Mouse (Mus musculus) heart, adult 2 months (tissue): ENCODE measurements around the gene Spag17.

Experiments
- CTCF ChIP-seq: fragments of 200-600 bp; IDR thresholded peaks from 2 replicates; pipeline ENCODE4 v1.8.1; 2022; ENCODE audit warnings: antibody characterized with exemption, mild to moderate bottlenecking, moderate library complexity
- EP300 ChIP-seq: fragments of 200-500 bp; IDR thresholded peaks from 2 replicates; pipeline ENCODE4 v1.6.1; 2011; ENCODE audit warnings: low read depth, low read length, control low read depth; ENCODE audit not compliant: insufficient read depth
- POLR2A ChIP-seq: fragments of 200-500 bp; IDR thresholded peaks from 2 replicates; pipeline ENCODE4 v1.6.1; 2011; ENCODE audit warnings: mild to moderate bottlenecking, low read depth, low read length, control low read depth; ENCODE audit not compliant: insufficient read depth

DNA sequence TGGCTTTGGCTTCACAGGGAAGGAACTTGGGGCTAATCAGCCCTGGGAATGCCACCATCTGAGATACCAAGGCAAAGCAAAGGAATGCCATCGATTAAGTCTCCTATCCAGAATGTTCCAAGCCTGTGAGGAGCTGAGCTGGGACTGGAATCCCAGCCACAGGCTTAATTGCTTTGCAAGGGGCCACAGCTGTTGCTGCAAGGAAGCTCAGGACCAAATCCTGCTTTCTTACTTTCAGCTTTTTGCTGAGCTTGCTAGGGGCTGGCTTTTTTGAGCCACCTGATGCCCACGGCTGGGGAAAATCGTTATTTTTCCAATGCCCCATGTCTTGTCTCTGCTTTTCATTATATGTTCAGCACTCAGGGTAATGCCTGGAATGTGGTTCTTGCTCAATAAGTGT is 30.6 kb upstream of the Spag17 start:
- TF ChIP-seq CTCF = no peak
- TF ChIP-seq POLR2A = no peak
- no peak for TF ChIP-seq EP300
